Mouse (Mus musculus) adrenal gland, postnatal 10 days (tissue): ENCODE measurements around the gene Atp2b1. TPM values are rescaled to one million over a fixed set of nuclear protein-coding genes. Genes with fewer than 3 reads are reported as not detected.
A peak's percentile ranks its signal among the peaks of the same experiment; 100 is the strongest.

Source experiments
- DNase-seq: peaks from one replicate; pipeline ENCODE4 v3.0.0; 2021; ENCODE audit warnings: mixed read lengths
- total RNA-seq, 2 experiments: library from RNA; stranded (reverse); gene quantifications; 2 replicates each; pipeline ENCODE4 v1.2.3; 2021

Atp2b1 gene
- total RNA-seq, 2 experiments from 2014 or later, result 53.1 to 57.7 TPM

DNA sequence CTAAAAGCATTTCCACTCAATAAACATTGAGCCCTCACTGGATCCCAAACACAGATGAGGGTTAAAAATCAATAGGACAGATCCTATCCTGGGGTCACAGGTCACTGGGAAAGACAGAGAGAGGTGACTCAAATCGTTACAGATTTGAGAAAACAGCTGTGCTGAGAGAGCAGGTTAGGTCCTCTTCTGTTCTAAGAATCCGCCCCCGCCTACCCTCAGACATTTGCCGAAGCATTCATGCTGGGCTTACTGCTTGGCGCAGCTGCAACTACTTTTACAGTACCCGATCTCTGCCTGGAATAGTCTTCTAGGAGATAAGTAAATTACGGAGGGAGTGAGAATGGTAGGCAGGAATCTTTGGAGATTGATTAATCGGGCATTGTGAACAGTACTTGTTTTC is 47.9 kb downstream of the Atp2b1 start:
- DNase-seq, result no peak

DNA sequence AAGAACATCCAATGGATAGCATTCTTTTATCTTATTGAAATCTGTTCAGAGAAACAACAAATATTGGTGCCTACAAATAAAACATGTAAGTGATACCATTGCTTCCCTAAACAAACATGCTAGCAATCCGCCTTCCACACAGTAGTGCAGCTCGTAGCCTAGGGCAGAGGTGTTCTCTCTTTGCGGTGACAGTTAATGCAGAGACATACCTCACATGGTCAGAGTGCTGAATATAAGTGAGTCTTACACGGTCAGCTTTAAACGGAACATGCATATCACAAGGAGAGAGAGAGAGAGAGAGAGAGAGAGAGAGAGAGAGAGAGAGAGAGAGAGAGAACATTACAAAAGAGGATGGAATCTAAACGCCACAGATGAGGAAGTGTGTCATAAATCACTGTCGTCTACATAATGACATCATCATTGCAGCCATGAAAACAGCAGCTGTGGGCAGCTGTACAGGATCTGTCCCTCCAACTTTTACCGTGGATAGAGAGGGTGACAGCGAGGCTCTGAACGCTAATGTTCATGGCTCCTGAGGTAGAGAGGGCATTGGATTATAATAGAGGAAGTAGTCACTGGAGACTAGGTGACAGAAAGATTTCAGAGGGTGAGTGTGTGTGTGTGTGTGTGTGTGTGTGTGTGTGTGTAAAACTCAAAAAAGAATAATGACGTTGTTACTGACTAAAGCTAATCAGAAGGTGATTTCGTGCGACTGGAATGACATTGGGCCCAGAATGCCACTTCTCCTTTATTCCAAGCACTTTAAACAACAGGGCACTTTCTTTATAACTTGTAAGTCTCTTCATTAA is 52.4 kb downstream of the Atp2b1 start:
- DNase-seq, result no peak

DNA sequence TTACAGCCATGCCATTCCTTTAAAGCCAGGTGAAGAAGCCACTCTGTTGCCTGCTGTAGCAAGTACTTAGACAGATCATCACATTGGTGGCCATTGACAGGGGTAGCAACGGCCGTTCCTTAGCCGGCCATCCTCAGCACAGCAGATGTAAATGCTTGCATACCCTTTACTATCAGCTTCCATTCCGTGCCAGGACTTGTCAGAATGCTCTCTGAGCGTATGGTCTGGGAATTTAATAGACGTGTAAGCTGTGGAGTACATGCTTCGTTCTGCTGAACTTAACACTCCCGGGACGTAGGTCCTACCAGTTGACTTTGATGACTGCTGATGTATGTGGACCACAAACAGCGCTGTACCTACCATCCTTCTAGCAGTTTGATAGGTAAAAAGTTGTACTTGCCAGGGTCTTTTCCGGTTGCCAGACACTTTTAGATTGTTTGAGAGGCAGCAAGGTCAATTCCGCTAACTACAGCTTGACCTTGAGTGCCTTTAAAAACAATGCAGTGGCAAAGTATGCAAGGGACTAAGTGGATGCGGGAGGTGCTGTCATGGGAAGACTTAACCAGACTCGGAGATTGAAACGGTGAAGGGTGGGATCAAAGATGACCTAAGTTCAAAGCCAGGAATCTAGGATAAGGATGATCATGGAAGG is 53.2 kb downstream of the Atp2b1 start:
- no peak for DNase-seq

DNA sequence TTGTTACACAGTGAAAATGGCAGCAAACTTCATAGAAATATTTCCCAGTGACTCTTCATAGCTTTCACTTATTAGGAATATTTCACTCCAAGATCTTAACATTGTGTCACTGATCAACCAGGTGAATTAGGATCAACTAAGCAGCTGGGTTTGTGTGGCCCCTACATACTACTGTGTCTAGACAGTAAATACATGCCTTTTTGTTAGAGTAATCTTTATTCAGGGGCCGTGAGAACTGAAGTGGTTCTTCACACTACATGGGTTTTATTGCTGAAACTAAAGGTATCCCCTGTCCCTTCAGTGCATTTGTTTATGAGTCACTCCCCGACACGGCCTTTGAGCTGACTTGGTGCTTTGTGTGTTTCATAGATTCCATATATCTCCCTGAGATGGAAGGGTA is 56.7 kb downstream of the Atp2b1 start:
- no peak for DNase-seq

DNA sequence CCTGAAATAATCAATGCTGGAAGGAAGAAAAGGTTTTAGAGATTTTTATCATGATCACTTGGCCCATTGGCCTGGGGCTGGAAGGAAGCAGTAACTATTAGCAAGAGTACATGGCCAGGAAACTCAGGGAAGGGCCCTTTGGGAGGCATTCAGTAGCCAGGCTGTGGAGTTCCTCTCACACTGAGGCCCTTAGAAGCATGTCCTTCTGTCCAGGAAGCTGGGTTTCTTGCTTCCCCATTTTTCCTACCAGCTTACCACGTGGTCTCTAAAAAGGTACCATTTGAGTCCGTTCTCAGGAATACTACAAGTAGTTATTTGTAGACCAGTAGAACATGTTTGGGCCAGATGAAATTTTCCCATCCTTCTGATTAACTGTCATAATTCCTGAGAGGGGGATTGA is 58.2 kb downstream of the Atp2b1 start:
- DNase-seq, result no peak

DNA sequence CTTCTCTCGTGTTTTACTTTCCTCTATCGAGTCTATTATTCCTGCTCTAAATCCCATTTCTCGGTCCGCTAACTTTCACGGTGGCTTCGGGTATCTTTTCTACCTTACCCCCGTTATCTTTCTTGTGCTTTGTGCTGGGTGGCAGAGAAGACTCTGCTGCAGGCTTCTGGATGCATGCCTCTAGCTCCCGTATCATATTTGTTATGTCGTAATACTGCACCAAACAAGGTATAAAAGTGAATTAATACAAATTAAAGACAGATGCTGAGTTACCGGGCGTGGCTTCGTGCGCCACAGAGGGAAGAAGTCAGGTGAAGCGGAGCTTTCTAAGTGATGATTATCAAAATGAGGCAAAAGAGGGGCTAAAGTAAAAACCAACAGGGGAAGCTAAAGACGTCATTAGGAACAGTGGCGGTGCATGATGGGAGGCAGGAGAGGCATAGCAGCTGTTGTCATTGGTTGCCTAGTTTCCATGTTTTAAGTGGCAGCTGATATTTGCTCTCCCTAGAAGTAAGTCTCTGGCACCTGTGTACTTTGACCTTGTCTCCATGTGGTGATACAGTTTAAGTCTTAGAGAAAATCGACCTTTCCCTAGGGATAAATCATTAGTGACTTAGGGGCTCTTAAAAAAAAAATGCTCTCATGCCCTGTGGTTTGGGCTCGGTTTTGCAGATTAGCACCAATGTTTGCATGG is 58.9 kb downstream of the Atp2b1 start:
- DNase-seq, result no peak

DNA sequence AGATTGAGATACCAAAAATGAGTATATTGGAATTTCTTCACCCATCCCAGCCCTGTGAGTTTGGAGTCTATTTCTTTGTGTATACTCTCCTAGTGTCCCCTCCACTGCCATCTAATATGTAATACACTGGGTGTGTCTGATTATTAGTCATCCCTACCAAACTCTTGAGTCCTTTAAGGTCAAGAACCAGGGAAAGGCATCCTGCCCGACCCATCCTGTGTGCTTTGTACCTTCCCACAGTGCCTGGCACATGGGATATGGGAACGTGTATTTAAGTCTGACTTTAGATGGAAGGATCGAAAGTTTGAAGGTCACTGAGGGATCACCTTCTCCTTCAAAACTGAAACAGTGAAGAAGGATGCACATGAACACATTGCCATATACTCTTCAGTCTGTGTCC is 60.4 kb downstream of the Atp2b1 start:
- DNase-seq, result no peak

DNA sequence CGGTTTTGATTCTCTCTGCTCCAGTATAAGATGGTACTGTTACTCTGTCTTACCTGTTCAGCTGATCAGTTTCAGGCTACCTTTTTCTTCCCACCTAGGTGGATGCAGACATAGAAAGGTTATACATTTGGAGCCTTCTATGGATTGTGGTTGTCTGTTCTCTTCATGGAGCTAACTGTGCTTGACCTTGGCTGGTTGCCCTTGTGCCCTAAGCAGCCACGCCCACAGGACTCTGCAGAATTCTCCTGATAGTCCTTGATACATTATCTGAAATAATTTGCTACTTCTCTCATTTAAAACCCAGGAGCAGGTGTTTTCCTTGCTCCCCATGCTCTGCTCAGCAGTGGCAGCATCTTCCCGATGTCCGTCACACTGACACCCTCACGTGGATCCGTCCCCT is 61.4 kb downstream of the Atp2b1 start:
- no peak for DNase-seq

DNA sequence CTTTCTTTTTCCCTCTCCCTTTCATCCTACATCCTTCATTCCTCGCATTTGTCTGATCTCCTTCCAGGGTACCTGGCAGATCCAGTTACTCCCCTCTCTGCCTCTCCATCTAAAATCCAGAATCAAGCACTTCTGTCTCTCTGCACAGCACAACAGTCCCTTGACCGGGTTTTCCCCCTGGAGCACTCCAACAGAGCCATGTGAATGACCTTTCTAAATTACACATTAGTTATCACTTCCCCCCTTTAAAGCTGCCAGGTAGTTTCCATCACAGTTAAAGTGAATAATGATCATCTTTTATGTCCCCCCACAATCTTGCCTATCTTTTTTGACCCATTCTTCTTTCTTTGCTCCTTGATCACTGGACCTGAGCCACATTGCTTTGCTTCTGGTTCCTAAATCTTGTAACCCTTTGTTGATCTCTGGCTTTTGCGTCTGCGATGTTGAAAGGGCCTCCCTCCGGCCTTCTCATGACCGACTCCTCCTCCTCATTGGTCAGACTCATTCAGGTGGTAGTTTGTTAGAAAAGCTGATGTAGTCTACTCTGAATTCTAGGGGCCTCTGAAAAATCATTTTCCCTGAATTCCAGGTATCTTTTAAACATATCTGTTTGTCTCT is 62.8 kb downstream of the Atp2b1 start:
- no peak for DNase-seq

DNA sequence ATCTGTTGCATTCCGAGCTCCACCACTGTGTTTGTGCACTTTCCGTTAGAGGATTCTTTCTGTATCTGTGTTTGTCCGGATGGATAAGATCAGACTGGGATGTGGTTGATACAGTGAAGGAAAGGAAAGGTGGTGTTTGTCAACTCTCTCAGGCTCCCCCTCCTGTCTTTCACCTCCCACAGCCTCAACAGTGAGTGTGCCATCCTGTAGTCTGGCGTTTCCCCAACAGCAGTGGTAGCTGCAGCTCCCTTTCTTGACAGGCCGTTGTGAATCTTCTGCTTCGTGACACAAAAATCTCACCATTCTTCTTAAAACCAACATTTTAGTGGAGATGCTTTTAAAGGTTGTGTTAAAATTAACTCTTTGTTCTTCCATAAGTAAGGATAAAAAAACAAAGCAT is 64.6 kb downstream of the Atp2b1 start:
- no peak for DNase-seq

DNA sequence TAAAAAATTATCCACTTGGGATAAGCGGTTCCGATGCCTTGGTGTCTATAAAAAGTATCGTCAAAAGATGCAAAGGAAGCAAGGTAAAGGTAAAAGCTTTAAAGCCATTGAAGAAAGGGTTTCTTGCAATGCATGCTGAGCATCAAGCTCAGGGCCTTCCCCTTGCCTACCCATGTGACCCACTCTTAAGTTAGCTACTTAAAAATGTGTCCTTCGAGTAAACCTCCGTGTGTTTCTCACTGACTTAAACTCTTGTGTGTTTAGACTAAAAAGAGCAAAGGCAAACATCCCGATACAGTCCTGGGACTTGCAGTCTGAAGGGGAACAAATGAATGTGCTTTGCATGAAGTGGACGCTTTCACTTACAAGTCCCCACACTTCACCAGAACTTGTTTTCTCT is 65.1 kb downstream of the Atp2b1 start:
- DNase-seq, result no peak

DNA sequence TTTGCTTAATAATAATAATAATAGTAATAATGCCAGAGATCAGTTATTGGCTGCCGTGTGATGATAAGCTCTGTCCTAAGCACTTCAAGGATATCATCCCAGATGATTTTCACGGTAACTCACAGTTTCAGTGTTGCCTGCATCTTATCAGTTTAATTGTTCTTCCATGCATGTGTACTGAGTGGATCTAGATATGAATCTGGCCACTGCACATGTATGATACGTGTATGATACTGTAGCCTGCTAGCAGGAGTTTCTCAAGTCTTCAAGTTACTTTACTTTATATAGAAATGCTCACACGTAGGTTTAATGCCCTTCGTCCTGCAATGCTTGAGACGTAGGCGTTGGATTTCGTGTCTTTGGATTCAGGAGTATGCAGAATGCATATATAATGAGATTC is 65.7 kb downstream of the Atp2b1 start:
- DNase-seq, result no peak

DNA sequence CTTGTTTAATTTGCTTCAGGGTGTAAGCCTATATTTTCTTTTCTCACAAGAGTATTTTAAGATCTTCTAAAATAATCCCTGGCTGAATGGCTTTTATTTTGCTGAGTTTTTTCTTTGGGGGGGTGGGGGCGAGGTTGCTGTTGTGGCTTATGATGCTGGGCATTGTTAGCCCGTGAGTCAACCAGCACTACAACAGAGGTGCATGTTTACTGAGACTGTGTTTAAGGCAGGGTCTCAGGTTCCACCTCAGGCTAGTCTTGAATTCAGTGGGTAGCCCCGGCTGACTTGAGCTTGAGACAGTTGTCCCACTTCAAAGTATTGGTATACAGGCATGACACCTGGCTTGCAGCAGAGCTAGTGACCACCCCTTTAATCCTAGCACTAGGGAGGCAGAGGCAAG is 77.8 kb downstream of the Atp2b1 start:
- no peak for DNase-seq

DNA sequence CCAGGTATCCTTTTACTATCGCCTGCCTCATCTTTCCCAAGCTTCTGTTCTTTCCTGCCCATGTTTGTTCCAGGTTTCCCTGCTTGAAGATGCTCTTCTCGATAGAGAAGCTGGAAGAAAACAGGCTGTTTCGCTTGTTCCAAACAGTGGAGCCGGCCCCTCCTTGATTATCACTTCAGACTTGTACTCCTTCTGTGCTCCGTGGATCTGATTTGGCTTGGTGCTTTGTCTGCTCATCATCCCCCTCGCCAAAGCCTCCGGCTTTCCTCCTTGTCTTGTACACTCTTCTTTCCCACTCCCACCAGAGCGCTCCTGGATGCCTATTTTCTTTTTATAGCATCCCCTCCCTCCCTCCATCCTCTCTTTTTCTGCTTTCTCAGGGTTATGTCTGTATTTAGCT is 79.0 kb downstream of the Atp2b1 start:
- DNase-seq, result no peak

DNA sequence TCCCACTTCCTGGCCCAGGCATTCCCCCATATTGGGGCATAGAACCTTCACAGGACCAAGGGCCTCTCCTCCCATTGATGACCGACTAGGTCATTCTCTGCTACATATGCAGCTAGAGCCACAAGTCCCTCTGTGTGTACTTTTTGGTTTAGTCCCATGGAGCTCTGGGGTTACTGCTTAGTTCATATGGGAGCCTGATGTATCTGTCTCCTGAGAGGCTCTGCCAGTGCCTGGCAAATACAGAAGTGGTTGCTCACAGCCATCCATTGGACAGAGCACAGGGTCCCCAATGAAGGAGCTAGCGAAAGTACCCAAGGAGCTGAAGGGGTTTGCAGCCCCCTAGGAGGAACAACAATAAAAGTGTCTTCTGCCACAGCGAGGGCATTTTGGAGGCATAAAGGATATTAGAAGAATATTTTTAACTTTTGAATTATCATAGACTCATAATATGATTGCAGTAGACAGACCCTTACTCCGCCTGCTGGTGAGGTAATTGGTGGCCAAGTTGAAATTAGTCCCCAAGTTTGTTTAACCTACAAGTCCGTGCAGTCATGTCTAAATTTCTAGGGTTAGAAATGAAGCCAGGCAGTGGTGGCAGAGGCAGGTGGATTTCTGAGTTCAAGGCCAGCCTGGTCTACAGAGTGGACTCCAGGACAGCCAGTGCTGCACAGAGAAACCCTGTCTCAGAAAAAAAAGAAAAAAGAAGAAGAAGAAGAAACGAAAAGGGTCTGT is 81.0 kb downstream of the Atp2b1 start:
- DNase-seq, result peak; percentile 5

DNA sequence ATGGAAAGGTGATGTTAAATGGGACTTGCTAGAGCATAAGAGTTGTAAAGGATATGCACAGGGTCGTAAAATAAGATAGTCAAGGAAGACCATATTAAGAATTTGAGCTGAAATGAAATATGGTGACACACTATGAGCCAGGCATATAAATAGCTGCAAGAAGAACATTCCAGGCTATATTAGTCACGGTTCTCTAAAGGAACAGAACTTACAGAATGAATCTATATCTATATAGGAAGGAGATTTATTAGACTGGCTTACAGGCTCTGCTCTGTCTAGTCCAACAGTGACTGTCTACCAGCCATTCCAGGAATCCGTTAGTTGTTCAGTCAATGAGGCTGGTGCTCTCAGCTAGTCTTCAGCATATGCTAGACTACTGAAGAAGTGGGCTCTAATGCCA is 90.7 kb downstream of the Atp2b1 start:
- DNase-seq, result no peak

DNA sequence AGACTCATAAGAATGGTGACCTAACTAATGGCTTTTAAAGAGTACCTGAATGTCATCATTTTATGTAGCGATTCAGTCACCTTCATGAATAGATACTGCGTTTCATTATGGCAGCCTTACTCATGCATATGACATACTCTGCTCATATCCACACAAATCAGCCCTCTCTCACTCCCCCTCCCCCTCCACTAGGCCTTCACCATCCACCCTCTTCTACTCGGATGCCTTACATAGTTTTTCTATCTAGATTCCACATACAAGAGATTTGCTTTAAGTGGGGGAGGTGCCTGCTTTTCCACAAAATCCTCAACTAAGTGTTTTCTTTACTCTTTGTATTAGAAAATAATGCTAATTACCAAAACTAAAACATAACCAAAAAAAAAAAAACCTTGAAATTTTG is 96.9 kb downstream of the Atp2b1 start:
- no peak for DNase-seq

DNA sequence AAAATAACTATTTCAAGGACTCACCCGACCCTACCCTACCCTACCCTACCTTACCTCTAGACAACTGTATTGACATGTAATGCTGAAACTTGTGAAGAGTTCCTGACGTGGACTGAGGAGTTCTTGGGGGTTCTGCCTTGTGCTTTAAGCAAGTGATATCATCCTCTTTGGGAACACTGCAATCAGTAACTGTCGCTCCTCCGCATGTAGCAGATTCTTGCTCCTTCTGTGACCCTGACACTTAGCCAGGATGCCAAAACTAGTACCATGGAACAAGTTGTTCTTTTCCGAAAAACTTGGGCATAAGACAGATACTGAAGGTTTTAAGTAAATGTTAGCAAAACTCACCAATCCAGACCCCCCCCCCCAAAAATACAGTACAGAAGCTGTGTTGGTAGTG is 97.9 kb downstream of the Atp2b1 start:
- DNase-seq, result no peak

DNA sequence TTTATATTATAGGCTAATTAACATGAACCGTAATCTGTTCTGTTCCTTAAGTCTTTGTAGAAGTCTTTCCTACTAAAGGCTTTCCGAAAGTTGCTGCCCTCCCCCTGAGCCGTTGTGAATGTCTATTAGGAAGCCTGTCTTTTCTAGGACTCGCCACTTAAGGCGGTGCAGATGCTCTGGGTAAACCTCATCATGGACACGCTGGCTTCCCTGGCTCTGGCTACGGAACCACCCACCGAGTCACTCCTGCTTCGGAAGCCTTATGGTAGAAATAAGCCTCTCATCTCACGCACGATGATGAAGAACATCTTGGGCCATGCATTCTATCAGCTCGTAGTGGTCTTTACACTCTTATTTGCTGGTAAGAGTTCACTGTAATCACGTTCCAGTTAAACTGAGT is 100.5 kb downstream of the Atp2b1 start:
- DNase-seq, result no peak

DNA sequence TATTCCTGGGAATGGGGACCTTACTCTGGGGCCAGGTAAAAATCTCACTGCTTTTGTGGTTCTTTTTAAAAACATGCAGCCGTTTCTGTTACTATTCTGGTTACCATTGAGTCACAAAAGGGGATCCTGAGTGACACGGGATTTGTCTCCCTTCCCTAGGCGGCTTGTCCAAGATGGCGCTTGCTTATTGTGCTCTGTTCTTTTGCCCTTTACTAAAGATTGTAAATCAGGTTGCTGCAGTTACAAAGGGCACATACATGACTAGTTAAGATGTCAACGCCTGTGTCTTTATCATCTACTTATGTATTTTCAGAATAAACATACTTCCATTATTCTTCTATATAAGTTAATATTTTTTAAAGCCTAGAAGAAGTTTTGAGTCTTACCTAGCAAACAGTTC is 102.8 kb downstream of the Atp2b1 start:
- DNase-seq, result no peak

DNA sequence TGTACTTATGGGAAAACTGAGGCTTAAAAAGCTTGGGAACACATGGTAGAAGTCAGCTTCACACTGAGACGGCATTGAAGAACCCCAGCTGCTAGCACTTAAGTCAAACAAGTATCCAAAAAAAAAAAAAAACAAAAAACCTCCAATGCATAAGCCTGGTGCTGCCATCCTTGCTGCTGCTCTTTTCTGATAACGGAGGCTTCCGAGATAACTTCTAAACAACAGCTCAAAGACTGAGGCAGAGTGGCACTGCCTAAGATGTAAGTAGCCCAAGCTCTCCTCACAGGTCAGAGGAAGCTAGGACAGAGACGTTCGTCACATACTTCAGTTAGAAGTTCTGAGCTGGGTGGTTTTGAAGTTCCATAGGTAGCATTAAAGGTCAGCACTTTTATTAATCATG is 113.3 kb downstream of the Atp2b1 start:
- DNase-seq, result no peak

DNA sequence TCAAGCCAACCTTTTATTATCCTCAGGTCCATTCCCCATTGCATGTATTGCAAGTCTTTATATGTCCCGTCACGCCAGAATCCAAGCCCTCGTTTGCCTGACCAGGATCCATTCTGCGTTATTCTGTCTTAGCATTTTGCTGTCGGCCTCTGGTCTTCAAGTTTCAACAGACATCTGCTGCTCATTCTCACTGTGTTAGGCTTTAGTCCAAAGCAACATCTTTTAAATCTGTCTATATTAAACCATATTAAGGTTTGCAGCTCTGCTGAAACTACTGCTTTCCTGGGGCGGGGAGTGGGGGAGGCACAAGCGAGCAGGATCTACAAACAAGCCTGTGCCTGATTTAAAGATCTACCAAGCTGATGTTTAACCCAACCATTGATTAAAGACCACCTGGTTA is 115.6 kb downstream of the Atp2b1 start:
- DNase-seq, result no peak
